Mouse (Mus musculus) embryonic facial prominence, embryonic 13.5 days (tissue): Measurements from ENCODE around the gene Ucp3. TPM values are rescaled to one million over a fixed set of nuclear protein-coding genes. Genes with fewer than 3 reads are reported as not detected.

Source experiments
- ATAC-seq: fragments of 200-750 bp; cut with Nextera tagmentation; 2 replicates; pipeline ENCODE4 v1.8.0; 2017; ENCODE audit warnings: low read depth; ENCODE audit not compliant: insufficient number of reproducible peaks, insufficient read depth, low FRiP score, low TSS enrichment
- H3K27ac ChIP-seq: fragments of 300-500 bp; sonication (generic); 2 replicates; pipeline ENCODE4 v1.5.1; 2015; ENCODE audit warnings: moderate library complexity, mild to moderate bottlenecking, inconsistent platforms
- H3K27me3 ChIP-seq: fragments of 300-500 bp; sonication (generic); 2 replicates; pipeline ENCODE4 v1.6.1; 2015; ENCODE audit warnings: mild to moderate bottlenecking, inconsistent platforms
- H3K36me3 ChIP-seq: fragments of 300-500 bp; sonication (generic); 2 replicates; pipeline ENCODE4 v1.6.1; 2015; ENCODE audit warnings: mild to moderate bottlenecking, inconsistent platforms
- H3K4me1 ChIP-seq: fragments of 300-500 bp; sonication (generic); 2 replicates; pipeline ENCODE4 v1.6.1; 2015; ENCODE audit warnings: inconsistent platforms
- H3K4me2 ChIP-seq: fragments of 300-500 bp; sonication (generic); 2 replicates; pipeline ENCODE4 v1.6.1; 2015; ENCODE audit warnings: moderate library complexity, mild to moderate bottlenecking, inconsistent platforms
- H3K4me3 ChIP-seq: fragments of 300-500 bp; sonication (generic); 2 replicates; pipeline ENCODE4 v1.5.1; 2015; ENCODE audit warnings: mild to moderate bottlenecking, inconsistent platforms
- H3K9ac ChIP-seq: fragments of 300-500 bp; sonication (generic); 2 replicates; pipeline ENCODE4 v1.6.1; 2015; ENCODE audit warnings: mild to moderate bottlenecking, inconsistent platforms
- H3K9me3 ChIP-seq: fragments of 300-500 bp; sonication (generic); 2 replicates; pipeline ENCODE4 v1.6.1; 2016; ENCODE audit warnings: inconsistent platforms
- WGBS: fragments of 180-500 bp; shearing (Covaris S2); methylation state at CpG from one replicate; pipeline ENCODE4 v1.1.7; 2015; ENCODE audit warnings: mixed read lengths; 5-methylcytosine and 5-hydroxymethylcytosine counted together
- polyA plus RNA-seq: library from polyadenylated mRNA; unstranded; fragments of >200 nt; fragmentation: Nextera tagmentation; extraction: Ambion mirVana; gene quantifications from 2 replicates; pipeline ENCODE4 v1.2.1, GENCODE M21; 2015

Gene Ucp3
- polyA plus RNA-seq, 1 experiment from 2014 or later, result not detected

GRCm38 (mm10) chr7:100522222-100522621 lies 49.4 kb downstream of the Ucp3 start:
- Histone ChIP-seq H3K9ac (no peak overlapping the region), H3K27ac (no peak overlapping the region), H3K4me2 (no peak overlapping the region), H3K27me3 (no peaks in the 10 kb centered on the region; the same call in 1 of the 2 replicates), H3K4me1 (no peaks in the 10 kb centered on the region), H3K4me3 (no peak overlapping the region), H3K9me3 (no peaks in the 10 kb centered on the region), H3K36me3 (no peaks in the 10 kb centered on the region)
- WGBS, result 73% methylated on average over 3 of the region's 3 CpGs
- ATAC-seq, result no peak

GRCm38 (mm10) chr7:100524669-100525068 lies 51.9 kb downstream of the Ucp3 start:
- H3K36me3 ChIP-seq, result no peaks in the 10 kb centered on the region
- WGBS, result 60% methylated on average over 8 of the region's 8 CpGs
- H3K4me3 ChIP-seq, result no peak overlapping the region
- no peak overlapping the region for H3K27ac ChIP-seq
- no peaks in the 10 kb centered on the region for H3K4me1 ChIP-seq
- no peaks in the 10 kb centered on the region; the same call in 1 of the 2 replicates for H3K27me3 ChIP-seq
- no peaks in the 10 kb centered on the region for H3K9me3 ChIP-seq
- H3K9ac ChIP-seq, result no peak overlapping the region
- H3K4me2 ChIP-seq, result no peak overlapping the region
- ATAC-seq, result no peak

GRCm38 (mm10) chr7:100530766-100531165 lies 58.0 kb downstream of the Ucp3 start:
- Histone ChIP-seq H3K9me3 (no peaks in the 10 kb centered on the region), H3K4me3 (no peak overlapping the region), H3K27me3 (no peaks in the 10 kb centered on the region; the same call in 1 of the 2 replicates), H3K9ac (no peak overlapping the region), H3K36me3 (no peaks in the 10 kb centered on the region), H3K4me2 (no peak overlapping the region), H3K27ac (no peak overlapping the region), H3K4me1 (no peaks in the 10 kb centered on the region)
- 91% methylated on average over 5 of the region's 5 CpGs for WGBS
- no peak for ATAC-seq

- WGBS, result 72% methylated on average over 2 of the region's 2 CpGs
- Histone ChIP-seq H3K27ac (no peak overlapping the region), H3K9me3 (no peaks in the 10 kb centered on the region), H3K27me3 (no peaks in the 10 kb centered on the region), H3K4me3 (no peak overlapping the region), H3K4me1 (peaks cover 10% of the 10 kb centered on the region), H3K36me3 (no peaks in the 10 kb centered on the region), H3K9ac (no peak overlapping the region), H3K4me2 (no peak overlapping the region)
- ATAC-seq, result no peak
These were observed 60.7 kb downstream of the Ucp3 start for GRCm38 (mm10) chr7:100533503-100533902.

- ATAC-seq, result no peak
- no peaks in the 10 kb centered on the region for H3K9me3 ChIP-seq
These were observed 61.4 kb downstream of the Ucp3 start for GRCm38 (mm10) chr7:100534216-100534615.

GRCm38 (mm10) chr7:100535831-100536230 lies 63.0 kb downstream of the Ucp3 start:
- H3K9ac ChIP-seq, result no peak overlapping the region
- 88% methylated on average over 2 of the region's 2 CpGs for WGBS
- H3K36me3 ChIP-seq, result peaks cover 19% of the 10 kb centered on the region
- H3K27me3 ChIP-seq, result no peaks in the 10 kb centered on the region
- no peak for ATAC-seq
- H3K9me3 ChIP-seq, result no peaks in the 10 kb centered on the region
- H3K4me1 ChIP-seq, result peaks cover 10% of the 10 kb centered on the region
- no peak overlapping the region for H3K27ac ChIP-seq
- H3K4me3 ChIP-seq, result peak overlapping the region; percentile 70; the same call in 1 of the 2 replicates
- peak overlapping the region; percentile 62 for H3K4me2 ChIP-seq

More at GRCm38 (mm10) chr7:100534216-100534615, 61.4 kb downstream of the Ucp3 start:
- Histone ChIP-seq H3K4me3 (no peak overlapping the region), H3K36me3 (peaks cover 4% of the 10 kb centered on the region), H3K9ac (no peak overlapping the region), H3K4me1 (peaks cover 10% of the 10 kb centered on the region), H3K4me2 (no peak overlapping the region), H3K27me3 (no peaks in the 10 kb centered on the region), H3K27ac (no peak overlapping the region)
- 82% methylated on average over 3 of the region's 3 CpGs for WGBS

Other genes with a start within 250 kb of the Ucp3 start
- 6.8 and 8.2 TPM in 2 replicates for gene Pgm2l1, start 245.6 kb upstream of the Ucp3 start, polyA plus RNA-seq
- gene P4ha3, start 187.5 kb upstream of the Ucp3 start, polyA plus RNA-seq, result 23.6 and 32.6 TPM in 2 replicates
- 30.2 and 32.0 TPM in 2 replicates for gene C2cd3, start 100.8 kb upstream of the Ucp3 start, polyA plus RNA-seq
- gene Ppme1, start 100.7 kb upstream of the Ucp3 start, polyA plus RNA-seq, result 51.7 and 56.0 TPM in 2 replicates
- 159 and 170 TPM in 2 replicates for gene Ucp2, start 20.3 kb downstream of the Ucp3 start, polyA plus RNA-seq
- 0.18 and 0.26 TPM in 2 replicates for gene Dnajb13, start 42.0 kb downstream of the Ucp3 start, polyA plus RNA-seq
- gene Coa4, start 64.1 kb downstream of the Ucp3 start, polyA plus RNA-seq, result 17.6 and 18.8 TPM in 2 replicates
- gene Rab6a, start 134.4 kb downstream of the Ucp3 start, polyA plus RNA-seq, result 98.9 and 100 TPM in 2 replicates
- gene Mrpl48, start 135.3 kb downstream of the Ucp3 start, polyA plus RNA-seq, result 73.9 and 74.6 TPM in 2 replicates
- 2.8 and 5.1 TPM in 2 replicates for gene Plekhb1, start 189.4 kb downstream of the Ucp3 start, polyA plus RNA-seq
- 56.3 and 60.9 TPM in 2 replicates for gene Fam168a, start 233.6 kb downstream of the Ucp3 start, polyA plus RNA-seq